Mouse (Mus musculus) frontal cortex, adult 2 months (tissue): ENCODE results near the gene Epha4. TPM values are rescaled to one million over a fixed set of nuclear protein-coding genes. Genes with fewer than 3 reads are reported as not detected.

Experiments used
- DNase-seq, 2 experiments: peaks; one replicate each; pipeline ENCODE4 v3.0.0; 2022; ENCODE audit warnings: low spot score in 1 of 2; ENCODE audit errors: extremely low spot score in 1 of 2
- polyA plus RNA-seq: library from polyadenylated mRNA; depleted of rRNA; stranded (reverse); fragments of >200 nt; gene quantifications from 2 replicates; pipeline ENCODE4 v1.2.3, GENCODE M21; 2012

The Epha4 gene
- polyA plus RNA-seq, 1 experiment, result 46.1 TPM

- DNase-seq, result no peak
Measured at GRCm38 (mm10) chr1:77412285-77412684, 102.6 kb downstream of the Epha4 start.

GRCm38 (mm10) chr1:77411222-77411621 lies 103.7 kb downstream of the Epha4 start:
- peak in 1 of 2 experiments; percentile 64 for DNase-seq

GRCm38 (mm10) chr1:77410716-77411115 lies 104.2 kb downstream of the Epha4 start:
- DNase-seq, result peak in 1 of 2 experiments; percentile 39

DNA sequence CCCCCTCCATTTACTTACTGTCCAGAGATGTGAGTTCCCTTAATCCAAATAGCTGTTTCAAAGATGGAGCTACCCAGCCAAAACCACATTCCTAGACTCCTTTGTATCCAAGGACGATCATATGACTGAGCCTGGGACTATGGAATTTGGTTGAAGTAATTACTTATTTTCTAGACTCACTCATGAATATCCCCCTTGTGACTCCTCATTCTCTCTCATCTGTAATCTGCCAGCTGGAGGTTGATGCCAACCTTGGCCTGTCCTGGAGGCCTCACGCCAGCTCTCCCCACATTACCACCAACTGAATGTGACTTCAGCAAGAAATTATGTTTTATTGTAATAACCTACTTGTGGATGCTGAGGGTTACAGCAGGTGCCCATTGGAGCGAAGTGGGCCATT lies 104.7 kb downstream of the Epha4 start:
- DNase-seq, result no peak

DNA sequence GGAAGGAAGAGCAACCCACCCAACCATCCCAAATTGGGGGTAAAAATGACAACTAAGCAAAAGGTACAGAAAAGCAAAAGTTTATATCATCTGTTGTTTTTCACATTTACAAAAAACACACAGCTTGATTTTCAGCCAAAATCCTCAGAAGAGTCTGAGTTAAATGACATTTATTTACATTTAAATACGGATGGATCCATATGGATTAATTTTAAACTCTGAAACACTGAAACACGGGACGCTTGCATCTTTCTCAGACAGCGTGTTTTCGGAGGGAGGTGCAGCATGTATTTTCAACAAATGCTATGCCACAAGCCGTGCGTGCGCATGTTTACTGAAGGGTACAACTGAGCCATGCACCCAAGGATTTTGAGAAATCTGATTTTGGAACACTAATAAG lies 105.4 kb downstream of the Epha4 start:
- DNase-seq, result no peak

GRCm38 (mm10) chr1:77407417-77407816 lies 107.5 kb downstream of the Epha4 start:
- no peak for DNase-seq

GRCm38 (mm10) chr1:77406631-77407030 lies 108.3 kb downstream of the Epha4 start:
- DNase-seq, result no peak

DNA sequence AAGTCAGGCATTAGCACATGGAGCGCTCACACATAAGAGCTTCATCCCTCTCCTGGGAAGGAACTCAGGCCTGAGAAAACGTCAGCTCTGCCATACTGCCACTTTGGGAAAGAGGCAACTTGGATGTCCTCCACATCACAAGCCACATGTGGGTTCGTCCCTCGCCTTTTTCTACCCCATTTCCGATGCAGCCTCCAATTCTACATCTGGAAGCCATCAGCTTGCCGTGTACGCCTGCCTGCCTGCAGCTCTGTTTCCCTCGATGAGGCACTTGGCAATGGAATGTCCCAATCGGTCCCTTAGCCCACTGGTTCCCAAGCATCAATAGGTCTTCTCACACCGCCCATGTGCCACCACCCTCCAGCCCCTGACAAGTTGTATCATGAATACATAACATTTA lies 110.4 kb downstream of the Epha4 start:
- DNase-seq, result no peak

GRCm38 (mm10) chr1:77402942-77403341 lies 111.9 kb downstream of the Epha4 start:
- no peak for DNase-seq

DNA sequence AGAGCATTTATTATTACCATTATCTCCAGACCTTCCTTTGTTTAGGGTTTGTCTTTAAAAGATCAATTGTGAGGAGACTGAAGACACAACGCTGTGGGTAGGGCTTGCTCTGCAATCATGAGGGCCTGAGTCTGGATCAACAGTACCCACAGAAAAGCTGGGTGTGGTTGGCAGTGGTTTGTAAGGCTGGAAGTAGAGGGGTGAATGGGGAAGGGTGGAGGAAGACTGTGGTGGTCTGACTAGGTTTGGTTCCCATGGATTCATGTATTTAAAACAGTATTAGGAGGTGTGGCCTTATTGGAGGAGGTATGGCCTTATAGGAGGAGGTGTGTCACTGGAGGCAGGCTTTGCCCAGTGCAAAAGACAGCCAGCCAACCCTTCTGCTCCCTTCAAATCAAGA lies 113.4 kb downstream of the Epha4 start:
- DNase-seq, result no peak

DNA sequence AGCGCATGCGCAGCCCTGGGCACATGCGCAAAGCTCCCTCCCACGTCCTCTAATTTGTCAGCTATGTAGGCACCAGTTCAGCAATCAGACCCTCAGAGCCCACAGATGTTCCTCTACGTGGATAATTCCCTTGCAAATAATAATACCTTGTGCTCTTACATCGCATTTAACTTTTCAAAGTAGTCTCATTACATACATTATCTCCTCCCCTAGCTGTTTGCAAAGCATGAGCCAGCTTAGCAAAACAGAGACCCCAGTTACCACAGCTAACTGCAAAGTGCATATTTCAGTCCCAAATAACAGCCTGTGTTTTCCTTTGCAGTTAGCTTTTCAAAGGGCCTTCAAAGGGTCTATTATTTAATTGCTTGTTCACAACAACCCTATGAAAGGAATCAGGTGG lies 123.3 kb downstream of the Epha4 start:
- DNase-seq, result no peak

DNA sequence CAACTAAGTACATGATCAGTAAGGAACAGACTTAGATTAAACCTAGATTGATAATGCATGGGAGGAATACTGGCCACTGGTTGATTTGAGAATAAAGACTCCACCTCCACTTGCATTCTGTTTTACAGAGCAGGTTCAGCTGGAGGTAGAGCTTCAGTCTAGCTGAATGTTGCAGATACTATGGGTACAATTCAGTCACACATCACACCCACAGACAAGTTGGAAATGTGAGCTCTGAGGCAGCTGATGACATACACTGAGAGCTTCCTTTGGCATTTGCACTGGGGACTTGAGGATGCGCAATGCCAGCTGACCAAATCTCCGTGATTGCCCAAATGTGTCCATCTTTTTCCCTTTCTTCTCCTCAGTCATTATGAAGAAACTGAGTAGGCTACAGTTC lies 125.8 kb downstream of the Epha4 start:
- no peak for DNase-seq

DNA sequence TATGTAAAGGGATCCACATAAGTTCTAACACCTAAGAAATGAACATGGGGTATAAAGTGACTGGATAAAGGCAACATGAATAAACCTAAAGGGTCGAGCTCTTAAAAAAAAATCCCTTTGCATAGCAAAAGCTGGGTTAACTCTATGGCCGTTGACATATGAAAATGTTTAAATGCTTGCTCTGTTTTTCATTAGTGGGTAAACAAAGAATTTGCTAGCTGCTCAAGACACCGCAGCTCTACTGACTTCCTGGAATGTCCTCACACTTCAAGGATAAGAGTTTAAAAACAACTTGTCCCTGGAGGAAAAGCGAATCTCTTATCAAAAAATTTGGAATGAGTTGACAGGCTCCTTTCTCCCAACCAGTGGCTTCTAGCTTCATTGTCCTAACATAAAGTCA lies 126.3 kb downstream of the Epha4 start:
- DNase-seq, result no peak

DNA sequence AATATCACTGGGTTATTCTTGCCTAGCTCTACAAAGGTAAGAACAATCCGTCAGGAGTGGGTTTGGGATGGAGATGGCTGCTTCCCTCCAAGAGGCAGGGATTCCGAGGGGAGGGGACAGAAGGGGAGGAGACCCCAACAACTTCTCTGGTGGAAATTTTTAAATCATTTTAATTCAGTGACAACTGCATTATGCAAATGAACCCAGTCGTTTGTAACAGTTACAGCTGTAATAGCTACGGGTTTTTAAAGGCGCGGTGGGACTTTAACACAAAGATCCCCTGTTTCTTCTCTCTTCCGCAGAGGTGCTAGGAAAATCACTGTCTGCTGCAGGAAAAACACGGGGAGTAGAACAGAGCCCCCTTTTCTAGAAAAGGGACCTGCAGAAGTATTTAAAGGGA lies 129.3 kb downstream of the Epha4 start:
- DNase-seq, result no peak

GRCm38 (mm10) chr1:77383466-77383865 lies 131.4 kb downstream of the Epha4 start:
- DNase-seq, result no peak

DNA sequence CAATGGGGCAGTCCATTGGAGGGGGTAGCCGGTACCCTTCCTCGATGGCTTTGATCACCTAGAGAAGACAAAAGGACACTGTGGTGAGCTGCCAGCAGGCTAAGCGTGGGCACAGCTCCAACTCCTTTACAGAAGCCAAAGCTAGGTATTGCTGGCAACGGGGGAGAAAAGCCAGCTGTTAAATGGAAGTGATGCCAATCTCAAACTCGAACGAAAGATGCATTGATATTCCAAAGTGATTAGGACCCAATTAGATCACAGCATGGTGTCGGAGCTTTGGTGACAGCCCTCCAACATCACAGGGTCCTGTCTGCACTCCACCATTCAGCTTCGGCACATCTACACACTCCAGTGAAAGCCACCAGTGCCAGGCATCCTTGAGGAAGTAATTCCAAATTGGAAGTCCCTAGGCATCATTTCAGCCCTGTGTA lies 137.3 kb downstream of the Epha4 start:
- DNase-seq, result no peak

DNA sequence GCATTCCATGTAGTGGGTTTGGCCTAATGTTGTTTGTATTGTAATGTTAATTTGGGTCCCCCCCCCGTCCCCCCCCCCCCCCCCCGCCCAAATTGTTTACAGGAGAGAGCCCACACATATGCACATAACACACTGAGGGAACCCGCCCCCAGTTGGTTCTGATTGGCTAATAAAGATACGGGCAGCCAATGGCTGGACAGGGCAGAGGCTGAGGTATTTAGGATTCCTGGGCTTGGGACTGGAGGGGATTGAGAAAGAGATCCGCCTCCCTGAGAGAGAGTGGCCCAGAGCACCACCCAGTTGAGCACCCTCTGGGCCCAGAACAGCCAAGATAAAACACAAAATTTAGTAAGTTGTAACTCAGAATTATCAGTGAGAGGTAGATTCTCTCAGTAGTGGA lies 140.8 kb downstream of the Epha4 start:
- no peak for DNase-seq

DNA sequence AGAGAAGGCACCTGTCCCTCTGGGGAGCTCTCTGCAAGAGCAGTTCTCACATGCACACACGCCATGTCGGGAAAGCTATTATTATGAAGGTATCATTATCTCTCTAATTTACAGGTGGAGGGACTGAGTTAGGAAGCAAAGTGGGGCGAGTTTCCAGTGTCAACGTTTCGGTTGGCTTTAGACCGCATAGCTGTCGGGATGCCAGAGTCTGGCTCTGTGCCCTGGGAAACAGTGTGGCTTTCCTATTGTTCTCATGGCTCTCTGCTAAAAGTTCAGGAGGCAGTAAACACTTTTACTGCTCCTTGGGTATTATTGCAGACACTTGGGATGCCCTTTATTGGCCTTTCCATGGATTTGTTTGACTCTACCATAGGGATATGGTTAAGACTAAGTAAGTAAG lies 144.0 kb downstream of the Epha4 start:
- DNase-seq, result no peak

- DNase-seq, result peak in 1 of 2 experiments; percentile 47
Measured at GRCm38 (mm10) chr1:77369255-77369837, 145.5 kb downstream of the Epha4 start.

- DNase-seq, result no peak
Measured at GRCm38 (mm10) chr1:77365850-77366249, 149.0 kb downstream of the Epha4 start.

DNA sequence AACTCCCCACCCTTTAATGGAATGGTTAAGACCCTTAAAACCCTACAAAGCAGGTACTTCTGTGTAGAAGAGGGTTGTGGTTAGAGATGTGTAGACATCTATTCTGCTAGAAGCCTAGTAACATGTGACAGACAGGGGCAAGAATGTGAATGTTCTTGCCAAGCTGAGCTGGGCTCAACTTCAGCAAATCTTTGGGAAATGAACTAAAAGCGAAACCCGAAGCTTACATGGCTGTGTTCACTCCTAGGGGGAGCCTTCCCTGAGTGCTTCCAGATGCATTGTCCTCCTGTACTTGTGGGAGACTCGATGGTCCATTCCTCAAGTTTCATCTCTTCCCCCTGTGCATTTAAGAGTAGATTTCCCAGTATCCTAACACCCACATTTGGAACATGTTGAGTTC lies 150.3 kb downstream of the Epha4 start:
- no peak for DNase-seq

DNA sequence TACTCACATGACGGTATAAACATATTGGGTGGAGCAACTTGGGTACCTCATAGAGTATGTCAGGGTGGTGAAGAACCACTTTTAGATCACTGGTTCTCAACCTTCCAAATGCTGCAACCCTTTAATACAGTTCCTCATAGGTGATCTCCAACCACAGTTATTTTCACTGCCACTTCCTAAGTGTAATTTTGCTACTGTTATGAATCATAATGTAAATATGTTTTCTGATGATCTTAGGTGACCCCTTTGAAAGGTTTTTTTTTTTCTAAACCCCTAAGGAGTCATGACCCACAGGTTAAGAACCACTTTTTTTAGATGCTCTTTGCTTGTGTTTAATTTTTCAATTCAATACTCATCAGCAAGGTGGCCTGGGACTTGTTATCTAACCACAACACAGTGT lies 151.0 kb downstream of the Epha4 start:
- no peak for DNase-seq

DNA sequence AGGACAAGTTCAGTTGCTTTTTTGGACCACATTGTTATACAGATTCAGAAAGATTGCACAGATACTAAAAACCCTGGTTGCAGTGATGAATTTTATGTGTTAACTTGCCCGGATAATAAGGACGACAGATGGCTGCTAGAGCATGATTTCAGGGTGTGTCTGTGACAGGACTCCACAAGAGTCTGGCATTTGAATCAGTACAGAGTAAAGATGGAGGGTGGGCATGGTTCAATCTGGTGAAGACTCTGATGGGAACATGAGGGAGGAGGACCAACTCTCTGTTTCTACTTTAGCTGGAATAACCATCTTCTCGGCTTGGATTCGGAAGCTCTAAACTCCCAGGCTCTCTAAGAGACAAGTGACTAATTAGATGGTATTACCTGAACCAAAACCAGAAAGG lies 168.4 kb downstream of the Epha4 start:
- DNase-seq, result peak; percentile 16 to 26
